Mouse (Mus musculus): Measurements from ENCODE around the gene Nup54.

GRCm38 (mm10) chr5:92438540-92438939 is 3.5 kb upstream of the Nup54 start:
- no peak for TF ChIP-seq CTCF (IDR thresholded peaks at IDR 0.05; ENCODE audit: low read depth)
- no peak for TF ChIP-seq EP300 (IDR thresholded peaks at IDR 0.05; ENCODE audit: low read depth)

Measured in heart, postnatal 0 days (tissue).